8 mouse cellular contexts compared by ENCODE assay signal in genomic region chr7:28807641-28808220, GRCm38 (mm10). TPM values are rescaled to one million over a fixed set of nuclear protein-coding genes. Genes with fewer than 3 reads are reported as not detected.
DNase-seq lines count a peak whose midpoint lies in the region; ATAC-seq and TF ChIP-seq lines count a peak whose summit lies in the region.

No protein-coding gene starts in this region.

- H3K27ac ChIP-seq in heart, postnatal 0 days (ENCODE audit: low read depth), result peak overlapping the region; percentile 100
- peak overlapping the region; percentile 99 for H3K27ac ChIP-seq in liver, embryonic 12.5 days

- ATAC-seq in heart, postnatal 0 days (ENCODE audit: insufficient read depth, low read depth), result no peak
- ATAC-seq in liver, embryonic 12.5 days, result no peak
- no peak for ATAC-seq in inflammation-experienced regulatory T-cells, adult 6 months

- peaks cover 38% of the 10 kb centered on the region for H3K4me1 ChIP-seq in heart, postnatal 0 days (ENCODE audit: control insufficient read depth, insufficient read depth)
- H3K4me1 ChIP-seq in liver, embryonic 12.5 days, result peaks cover 47% of the 10 kb centered on the region

- TF ChIP-seq CTCF in heart, postnatal 0 days (IDR thresholded peaks at IDR 0.05; ENCODE audit: low read depth), result no peak

- H3K36me3 ChIP-seq in heart, postnatal 0 days (replicated peaks; ENCODE audit: control insufficient read depth, insufficient read depth, low read length), result 0 out of 2 replicates have a peak, but pooled peaks cover 8% of the 10 kb centered on the region
- H3K36me3 ChIP-seq in liver, embryonic 12.5 days, result peaks cover 10% of the 10 kb centered on the region

- no peaks in the 10 kb centered on the region for H3K9me3 ChIP-seq in heart, postnatal 0 days (replicated peaks; ENCODE audit: control insufficient read depth, low read length)
- H3K9me3 ChIP-seq in liver, embryonic 12.5 days (replicated peaks), result no peaks in the 10 kb centered on the region

- H3K4me3 ChIP-seq in heart, postnatal 0 days (ENCODE audit: low read depth, low read length), result peak overlapping the region; percentile 82
- peak overlapping the region; percentile 93 for H3K4me3 ChIP-seq in liver, embryonic 12.5 days

- peak overlapping the region; percentile 85 for H3K4me2 ChIP-seq in heart, postnatal 0 days (ENCODE audit: low read depth, low read length)
- H3K4me2 ChIP-seq in liver, embryonic 12.5 days, result peak overlapping the region; percentile 94

- peak; percentile 43 to 56 for DNase-seq in lung, adult 18-20 months
- DNase-seq in lung, postnatal 25 days (ENCODE audit: low spot score), result no peak
- DNase-seq in cerebellum, postnatal 25 days, result peak; percentile 36 to 46
- DNase-seq in heart, postnatal 0 days (ENCODE audit: low spot score), result no peak
- peak; percentile 86 for DNase-seq in retina, adult 2 months (ENCODE audit: low read depth, low spot score)
- DNase-seq in left cerebral cortex, adult 11 months (ENCODE audit: low spot score), result no peak

- WGBS in heart, postnatal 0 days, result 31% methylated on average over 7 of the region's 8 CpGs
- WGBS in liver, embryonic 12.5 days (ENCODE audit: insufficient replicate concordance), result 53% methylated on average over 8 of the region's 8 CpGs

- no peak for TF ChIP-seq EP300 in heart, postnatal 0 days (IDR thresholded peaks at IDR 0.05; ENCODE audit: low read depth)

- H3K9ac ChIP-seq in heart, postnatal 0 days (replicated peaks; ENCODE audit: low read depth, low read length), result peak overlapping the region; percentile 96
- peak overlapping the region; percentile 97 for H3K9ac ChIP-seq in liver, embryonic 12.5 days

- H3K27me3 ChIP-seq in heart, postnatal 0 days (ENCODE audit: control insufficient read depth, insufficient read depth, low read length), result no peaks in the 10 kb centered on the region
- no peaks in the 10 kb centered on the region for H3K27me3 ChIP-seq in liver, embryonic 12.5 days (replicated peaks)

RNA-seq across cellular contexts. Expression of gene Hnrnpl, which starts 0.6 kb away (rescaled TPM):
- 259 and 275 TPM in 2 replicates for total RNA-seq in heart, postnatal 0 days (2014; rRNA removed; ENCODE audit: low replicate concordance)
- 149 and 171 TPM in 2 replicates for polyA plus RNA-seq in heart, postnatal 0 days (2015; fragmentation: Nextera tagmentation; extraction: Ambion mirVana)
- polyA plus RNA-seq in liver, embryonic 12.5 days (2016; fragmentation: Nextera tagmentation; extraction: Ambion mirVana), result 186 and 188 TPM in 2 replicates
- polyA plus RNA-seq in inflammation-experienced regulatory T-cells, adult 6 months (2017; shearing (Covaris generic)), result 100 to 1,000 TPM; 171 to 386 (median 383) TPM

RNA-seq across cellular contexts. Expression of gene Ech1, which starts 17.3 kb away (rescaled TPM):
- 483 and 823 TPM in 2 replicates for total RNA-seq in heart, postnatal 0 days (2014; rRNA removed; ENCODE audit: low replicate concordance)
- polyA plus RNA-seq in heart, postnatal 0 days (2015; fragmentation: Nextera tagmentation; extraction: Ambion mirVana), result 806 and 928 TPM in 2 replicates
- 72.3 and 73.6 TPM in 2 replicates for polyA plus RNA-seq in liver, embryonic 12.5 days (2016; fragmentation: Nextera tagmentation; extraction: Ambion mirVana)
- 100 to 1,000 TPM; 190 to 267 (median 222) TPM for polyA plus RNA-seq in inflammation-experienced regulatory T-cells, adult 6 months (2017; shearing (Covaris generic))

RNA-seq across cellular contexts. Expression of gene Rinl, which starts 19.0 kb away (rescaled TPM):
- 2.1 and 2.7 TPM in 2 replicates for total RNA-seq in heart, postnatal 0 days (2014; rRNA removed; ENCODE audit: low replicate concordance)
- 2.3 and 2.4 TPM in 2 replicates for polyA plus RNA-seq in heart, postnatal 0 days (2015; fragmentation: Nextera tagmentation; extraction: Ambion mirVana)
- 14.5 and 16.1 TPM in 2 replicates for polyA plus RNA-seq in liver, embryonic 12.5 days (2016; fragmentation: Nextera tagmentation; extraction: Ambion mirVana)
- 100 to 1,000 TPM; 216 to 294 (median 288) TPM for polyA plus RNA-seq in inflammation-experienced regulatory T-cells, adult 6 months (2017; shearing (Covaris generic))

RNA-seq across cellular contexts. Expression of gene Lgals4, which starts 25.9 kb away (rescaled TPM):
- 2.3 and 24.1 TPM in 2 replicates for total RNA-seq in heart, postnatal 0 days (2014; rRNA removed; ENCODE audit: low replicate concordance)
- 30.9 and 36.0 TPM in 2 replicates for polyA plus RNA-seq in heart, postnatal 0 days (2015; fragmentation: Nextera tagmentation; extraction: Ambion mirVana)
- polyA plus RNA-seq in liver, embryonic 12.5 days (2016; fragmentation: Nextera tagmentation; extraction: Ambion mirVana), result 2.7 and 3.6 TPM in 2 replicates
- polyA plus RNA-seq in inflammation-experienced regulatory T-cells, adult 6 months (2017; shearing (Covaris generic)), result 10 to 100 TPM; 18.1 to 38.8 (median 20.9) TPM

RNA-seq across cellular contexts. Expression of gene Nfkbib, which starts 40.4 kb away (rescaled TPM):
- 3.5 and 16.1 TPM in 2 replicates for total RNA-seq in heart, postnatal 0 days (2014; rRNA removed; ENCODE audit: low replicate concordance)
- 25.7 and 26.7 TPM in 2 replicates for polyA plus RNA-seq in heart, postnatal 0 days (2015; fragmentation: Nextera tagmentation; extraction: Ambion mirVana)
- polyA plus RNA-seq in liver, embryonic 12.5 days (2016; fragmentation: Nextera tagmentation; extraction: Ambion mirVana), result 41.6 and 43.1 TPM in 2 replicates
- 10 to 100 TPM; 46.0 to 72.8 (median 53.3) TPM for polyA plus RNA-seq in inflammation-experienced regulatory T-cells, adult 6 months (2017; shearing (Covaris generic))

Comparison
In these comparisons a context has a peak if more than half of its experiments do, and no peak if none do; other contexts are left out.
1. DNase-seq: peak in lung, adult 18-20 months (2 of 2), cerebellum, postnatal 25 days (2 of 2) and retina, adult 2 months (single experiment); none in lung, postnatal 25 days (single experiment), heart, postnatal 0 days (single experiment) and left cerebral cortex, adult 11 months (single experiment).
2. RNA of gene Rinl, which starts 19.0 kb away (polyA plus RNA-seq): 216 to 294 TPM in inflammation-experienced regulatory T-cells, adult 6 months; 14.5 to 16.1 TPM in liver, embryonic 12.5 days and 2.3 to 2.4 TPM in heart, postnatal 0 days; every median in the first group is over 10 times any median in the second.